Mouse (Mus musculus) skeletal muscle tissue, postnatal 0 days (tissue): Measurements from ENCODE around the gene Morn2. TPM values are rescaled to one million over a fixed set of nuclear protein-coding genes. Genes with fewer than 3 reads are reported as not detected.

Experiments used
- polyA plus RNA-seq: library from polyadenylated mRNA; unstranded; fragments of >200 nt; fragmentation: Nextera tagmentation; extraction: Ambion mirVana; gene quantifications from 2 replicates; pipeline ENCODE4 v1.2.1, GENCODE M21; 2015

Gene Morn2
- 9.4 and 9.6 TPM in 2 replicates for polyA plus RNA-seq

GRCm38 (mm10) chr17:80290074-80290657 lies at the start of gene Morn2, which contains the start of gene Dhx57:
Gene Morn2 (plus strand): TSS chr17:80290203.
Gene Dhx57 (minus strand): TSS chr17:80290476.

GRCm38 (mm10) chr17:80307251-80307650 lies 17.2 kb downstream of the Morn2 start, which contains the start of gene Arhgef33:
Gene Arhgef33 (plus strand): TSS chr17:80307407.

Other genes starting within 250 kb of the Morn2 start
- gene Hnrnpll, start 227.9 kb upstream of the Morn2 start, polyA plus RNA-seq, result 15.3 and 21.1 TPM in 2 replicates
- gene Galm, start 162.7 kb upstream of the Morn2 start, polyA plus RNA-seq, result 7.2 and 10.6 TPM in 2 replicates
- gene Srsf7, start 82.9 kb upstream of the Morn2 start, polyA plus RNA-seq, result 115 and 142 TPM in 2 replicates
- gene Ttc39d, start 82.7 kb upstream of the Morn2 start, polyA plus RNA-seq, result 0.09 TPM in 1 of 2 replicates, not detected in the other
- gene Gemin6, start 65.8 kb upstream of the Morn2 start, polyA plus RNA-seq, result 14.3 and 16.4 TPM in 2 replicates
- 4.7 TPM in 2 replicates for gene Dhx57, start 273 bp downstream of the Morn2 start, polyA plus RNA-seq
- 1.5 and 2.3 TPM in 2 replicates for gene Arhgef33, start 17.2 kb downstream of the Morn2 start, polyA plus RNA-seq
- gene Gm10190, start 83.3 kb downstream of the Morn2 start, polyA plus RNA-seq, result 1.6 and 3.6 TPM in 2 replicates
- gene Sos1, start 190.2 kb downstream of the Morn2 start, polyA plus RNA-seq, result 1.8 and 2.3 TPM in 2 replicates